Mouse (Mus musculus): ENCODE measurements around the gene Gm10639. TPM values are rescaled to one million over a fixed set of nuclear protein-coding genes. Genes with fewer than 3 reads are reported as not detected.

Gene Gm10639
- polyA plus RNA-seq (2014; fragmentation: Illumina TruSeq; extraction: RNeasy Lipid Tissue Mini Kit (QIAGEN cat#74804); ENCODE audit: low read depth, low replicate concordance) = not detected

DNA sequence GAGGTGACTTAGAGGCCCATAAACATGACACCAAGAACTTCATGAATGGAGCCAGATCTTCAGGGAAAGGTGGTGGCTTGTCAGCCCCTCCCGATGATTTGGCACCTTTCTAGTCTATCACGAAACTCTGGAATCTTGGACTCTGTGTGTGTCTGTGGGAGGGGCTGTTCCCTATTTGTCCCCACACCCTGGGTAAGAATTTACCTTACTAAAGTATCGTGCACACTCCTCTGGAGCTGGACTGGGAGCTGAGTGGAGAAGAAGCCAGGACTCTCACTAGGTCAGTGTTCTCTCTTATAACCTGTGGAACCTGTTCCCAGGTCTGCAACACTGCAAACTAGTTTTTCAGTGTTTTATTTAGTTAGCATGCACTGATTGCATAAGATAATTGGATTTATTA, at the start of gene Gm10639:
Gm10639 (plus strand) TSS at position 201 of the 400 bp plus-strand sequence.

DNA sequence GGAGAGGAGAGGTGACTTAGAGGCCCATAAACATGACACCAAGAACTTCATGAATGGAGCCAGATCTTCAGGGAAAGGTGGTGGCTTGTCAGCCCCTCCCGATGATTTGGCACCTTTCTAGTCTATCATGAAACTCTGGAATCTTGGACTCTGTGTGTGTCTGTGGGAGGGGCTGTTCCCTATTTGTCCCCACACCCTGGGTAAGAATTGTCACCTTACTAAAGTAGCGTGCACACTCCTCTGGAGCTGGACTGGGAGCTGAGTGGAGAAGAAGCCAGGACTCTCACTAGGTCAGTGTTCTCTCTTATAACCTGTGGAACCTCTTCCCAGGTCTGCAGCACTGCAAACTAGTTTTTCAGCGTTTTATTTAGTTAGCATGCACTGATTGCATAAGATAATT, 32.8 kb upstream of the Gm10639 start, which contains the start of gene Gm3776:
Gm3776 (plus strand) TSS at position 216 of the 400 bp plus-strand sequence.

DNA sequence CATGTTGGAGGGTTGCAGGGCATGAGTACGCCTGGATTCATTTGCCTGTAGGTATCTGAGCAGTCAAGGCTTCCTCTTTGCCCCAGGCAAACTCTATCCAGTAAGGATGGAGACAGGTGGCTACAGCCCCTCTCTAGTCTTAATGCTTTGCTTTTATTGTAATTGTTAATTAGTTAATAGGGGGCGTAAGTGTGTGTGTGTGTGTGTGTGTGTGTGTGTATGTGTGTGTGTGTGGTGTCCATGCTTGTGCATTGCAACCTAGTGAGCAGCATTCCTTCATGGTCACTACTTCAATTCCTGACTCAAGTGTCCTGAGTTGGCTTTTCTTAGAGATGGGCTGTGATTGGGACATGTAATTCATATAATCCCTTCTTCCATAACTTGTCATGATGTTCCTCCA, 25.0 kb downstream of the Gm10639 start, which contains the start of gene Omt2a:
Omt2a (minus strand) TSS at position 101 of the 400 bp plus-strand sequence.

DNA sequence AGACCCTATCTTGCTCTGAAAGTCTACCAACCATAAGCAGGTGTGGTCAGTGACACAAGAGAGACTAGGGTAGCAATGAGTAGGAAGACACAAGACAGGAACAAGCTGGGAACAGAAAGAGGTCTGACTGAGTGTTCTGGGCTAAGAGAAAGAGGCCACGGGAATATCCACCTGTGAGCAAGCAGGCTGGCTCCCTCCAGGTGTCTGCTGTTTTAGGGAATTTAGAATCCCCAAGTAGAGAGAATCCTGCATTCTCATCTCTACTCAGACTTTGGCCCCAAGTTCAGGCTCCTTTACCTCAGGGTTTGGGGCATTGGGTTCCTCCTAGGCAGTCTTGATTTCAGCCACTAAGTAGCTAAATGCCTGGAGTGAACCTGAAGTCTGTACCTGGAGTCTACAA, 37.6 kb downstream of the Gm10639 start, which contains the start of gene Omt2b:
Omt2b (plus strand) TSS at position 301 of the 400 bp plus-strand sequence.

Other genes starting within 250 kb of the Gm10639 start
- gene Gcm1, start 238.0 kb upstream of the Gm10639 start, polyA plus RNA-seq (2014; fragmentation: Illumina TruSeq; extraction: RNeasy Lipid Tissue Mini Kit (QIAGEN cat#74804); ENCODE audit: low read depth, low replicate concordance) = not detected
- gene Fbxo9, start 180.9 kb upstream of the Gm10639 start, polyA plus RNA-seq (2014; fragmentation: Illumina TruSeq; extraction: RNeasy Lipid Tissue Mini Kit (QIAGEN cat#74804); ENCODE audit: low read depth, low replicate concordance) = 45.2 TPM
- gene Ick, start 180.7 kb upstream of the Gm10639 start, polyA plus RNA-seq (2014; fragmentation: Illumina TruSeq; extraction: RNeasy Lipid Tissue Mini Kit (QIAGEN cat#74804); ENCODE audit: low read depth, low replicate concordance) = 98.6 TPM
- 10.4 TPM for gene Gsta4, start 107.1 kb upstream of the Gm10639 start, polyA plus RNA-seq (2014; fragmentation: Illumina TruSeq; extraction: RNeasy Lipid Tissue Mini Kit (QIAGEN cat#74804); ENCODE audit: low read depth, low replicate concordance)
- gene Gsta1, start 59.3 kb upstream of the Gm10639 start, polyA plus RNA-seq (2014; fragmentation: Illumina TruSeq; extraction: RNeasy Lipid Tissue Mini Kit (QIAGEN cat#74804); ENCODE audit: low read depth, low replicate concordance) = 24.7 TPM
- gene Gm3776, start 32.8 kb upstream of the Gm10639 start, polyA plus RNA-seq (2014; fragmentation: Illumina TruSeq; extraction: RNeasy Lipid Tissue Mini Kit (QIAGEN cat#74804); ENCODE audit: low read depth, low replicate concordance) = not detected
- not detected for gene Omt2a, start 24.9 kb downstream of the Gm10639 start, polyA plus RNA-seq (2014; fragmentation: Illumina TruSeq; extraction: RNeasy Lipid Tissue Mini Kit (QIAGEN cat#74804); ENCODE audit: low read depth, low replicate concordance)
- not detected for gene Omt2b, start 37.7 kb downstream of the Gm10639 start, polyA plus RNA-seq (2014; fragmentation: Illumina TruSeq; extraction: RNeasy Lipid Tissue Mini Kit (QIAGEN cat#74804); ENCODE audit: low read depth, low replicate concordance)
- not detected for gene Gsta2, start 65.9 kb downstream of the Gm10639 start, polyA plus RNA-seq (2014; fragmentation: Illumina TruSeq; extraction: RNeasy Lipid Tissue Mini Kit (QIAGEN cat#74804); ENCODE audit: low read depth, low replicate concordance)
- not detected for gene Dppa5a, start 78.3 kb downstream of the Gm10639 start, polyA plus RNA-seq (2014; fragmentation: Illumina TruSeq; extraction: RNeasy Lipid Tissue Mini Kit (QIAGEN cat#74804); ENCODE audit: low read depth, low replicate concordance)
- 0.91 TPM for gene Ooep, start 88.8 kb downstream of the Gm10639 start, polyA plus RNA-seq (2014; fragmentation: Illumina TruSeq; extraction: RNeasy Lipid Tissue Mini Kit (QIAGEN cat#74804); ENCODE audit: low read depth, low replicate concordance)
- 1.6 TPM for gene Ddx43, start 105.9 kb downstream of the Gm10639 start, polyA plus RNA-seq (2014; fragmentation: Illumina TruSeq; extraction: RNeasy Lipid Tissue Mini Kit (QIAGEN cat#74804); ENCODE audit: low read depth, low replicate concordance)
- gene Cgas, start 153.3 kb downstream of the Gm10639 start, polyA plus RNA-seq (2014; fragmentation: Illumina TruSeq; extraction: RNeasy Lipid Tissue Mini Kit (QIAGEN cat#74804); ENCODE audit: low read depth, low replicate concordance) = 4.9 TPM
- 14.6 TPM for gene Mto1, start 158.3 kb downstream of the Gm10639 start, polyA plus RNA-seq (2014; fragmentation: Illumina TruSeq; extraction: RNeasy Lipid Tissue Mini Kit (QIAGEN cat#74804); ENCODE audit: low read depth, low replicate concordance)
- gene Gm17324, start 158.9 kb downstream of the Gm10639 start, polyA plus RNA-seq (2014; fragmentation: Illumina TruSeq; extraction: RNeasy Lipid Tissue Mini Kit (QIAGEN cat#74804); ENCODE audit: low read depth, low replicate concordance) = not detected
- 4,495 TPM for gene Eef1a1, start 199.2 kb downstream of the Gm10639 start, polyA plus RNA-seq (2014; fragmentation: Illumina TruSeq; extraction: RNeasy Lipid Tissue Mini Kit (QIAGEN cat#74804); ENCODE audit: low read depth, low replicate concordance)

Data from sigmoid colon, adult 10 weeks (tissue).